Mouse (Mus musculus): Measurements from ENCODE around the gene Tacc2.

DNA sequence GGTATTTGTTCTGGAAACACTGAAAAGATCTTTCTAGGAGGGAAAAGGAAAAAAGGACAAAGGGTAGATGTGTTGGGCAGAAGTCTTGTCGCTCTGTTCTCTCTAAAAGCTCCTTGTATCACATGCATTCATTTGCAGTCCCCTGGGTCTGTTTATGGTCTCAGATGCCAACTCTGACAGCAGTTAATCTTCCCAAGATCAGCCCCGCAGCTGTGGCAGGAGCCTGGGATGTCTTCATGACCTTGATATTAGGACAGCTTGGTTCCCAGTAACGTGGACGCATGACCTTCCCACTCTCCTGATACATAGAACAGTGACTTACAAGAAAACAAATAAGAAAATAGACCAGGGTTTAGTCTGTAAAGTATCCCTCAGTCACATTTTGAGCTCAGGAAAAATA is 36.7 kb downstream of the Tacc2 start:
- TF ChIP-seq POLR2A (IDR thresholded peaks at IDR 0.05; ENCODE audit: low read depth, low read length) = no peak
- TF ChIP-seq CTCF (IDR thresholded peaks at IDR 0.05; ENCODE audit: borderline replicate concordance, insufficient read depth, low read length) = no peak

Data from embryonic fibroblast, embryonic 13.5 days (primary cell).